Mouse (Mus musculus): Measurements from ENCODE around the gene Olfr71. TPM values are rescaled to one million over a fixed set of nuclear protein-coding genes. Genes with fewer than 3 reads are reported as not detected.

The Olfr71 gene
- polyA plus RNA-seq, 1 experiment from 2014 or later = not detected

GRCm38 (mm10) chr4:43732171-43732570 lies 22.1 kb upstream of the Olfr71 start:
- DNase-seq (ENCODE audit: low spot score) = no peak
- 24% methylated on average over 1 of the region's 1 CpGs for WGBS
- Histone ChIP-seq H3K9ac (ENCODE audit: low read length) (no peak overlapping the region), H3K27me3 (replicated peaks; ENCODE audit: control insufficient read depth, insufficient read depth, low read length) (no peaks in the 10 kb centered on the region), H3K4me2 (ENCODE audit: low read length) (no peak overlapping the region), H3K4me1 (ENCODE audit: control insufficient read depth, insufficient read depth, low read length) (no peaks in the 10 kb centered on the region), H3K27ac (ENCODE audit: low read depth, low read length) (no peak overlapping the region), H3K4me3 (ENCODE audit: low read depth, low read length) (no peak overlapping the region), H3K36me3 (ENCODE audit: control insufficient read depth, insufficient read depth, low read length) (no peaks in the 10 kb centered on the region), H3K9me3 (replicated peaks; ENCODE audit: control insufficient read depth, low read length) (no peaks in the 10 kb centered on the region)
- no peak for ATAC-seq

- Histone ChIP-seq H3K4me2 (ENCODE audit: low read length) (no peak overlapping the region), H3K9me3 (replicated peaks; ENCODE audit: control insufficient read depth, low read length) (no peaks in the 10 kb centered on the region), H3K27ac (ENCODE audit: low read depth, low read length) (no peak overlapping the region), H3K4me3 (ENCODE audit: low read depth, low read length) (no peak overlapping the region), H3K9ac (ENCODE audit: low read length) (no peak overlapping the region), H3K36me3 (ENCODE audit: control insufficient read depth, insufficient read depth, low read length) (no peaks in the 10 kb centered on the region), H3K4me1 (ENCODE audit: control insufficient read depth, insufficient read depth, low read length) (no peaks in the 10 kb centered on the region), H3K27me3 (replicated peaks; ENCODE audit: control insufficient read depth, insufficient read depth, low read length) (no peaks in the 10 kb centered on the region)
- no peak for ATAC-seq
- 77% methylated on average over 21 of the region's 21 CpGs for WGBS
- no peak for DNase-seq (ENCODE audit: low spot score)
Measured at GRCm38 (mm10) chr4:43730750-43731297, 20.8 kb upstream of the Olfr71 start.

GRCm38 (mm10) chr4:43729794-43730550 lies 19.9 kb upstream of the Olfr71 start, which contains the start of gene Spaar:
Gene Spaar, plus strand, starts transcription at chr4:43730034.
- DNase-seq (ENCODE audit: low spot score) = no peak
- H3K4me1 ChIP-seq (ENCODE audit: control insufficient read depth, insufficient read depth, low read length) = no peaks in the 10 kb centered on the region
- H3K4me3 ChIP-seq (ENCODE audit: low read depth, low read length) = no peak within 1 kb of the TSS
- no peak within 1 kb of the TSS for H3K4me2 ChIP-seq (ENCODE audit: low read length)
- H3K27ac ChIP-seq (ENCODE audit: low read depth, low read length) = no peak within 1 kb of the TSS
- no peak for ATAC-seq
- H3K36me3 ChIP-seq (ENCODE audit: control insufficient read depth, insufficient read depth, low read length) = no peaks in the 10 kb centered on the region
- no peaks in the 10 kb centered on the region for H3K27me3 ChIP-seq (replicated peaks; ENCODE audit: control insufficient read depth, insufficient read depth, low read length)
- WGBS = 79% methylated on average over 14 of the region's 14 CpGs
- H3K9ac ChIP-seq (ENCODE audit: low read length) = no peak within 1 kb of the TSS
- no peaks in the 10 kb centered on the region for H3K9me3 ChIP-seq (replicated peaks; ENCODE audit: control insufficient read depth, low read length)

DNA sequence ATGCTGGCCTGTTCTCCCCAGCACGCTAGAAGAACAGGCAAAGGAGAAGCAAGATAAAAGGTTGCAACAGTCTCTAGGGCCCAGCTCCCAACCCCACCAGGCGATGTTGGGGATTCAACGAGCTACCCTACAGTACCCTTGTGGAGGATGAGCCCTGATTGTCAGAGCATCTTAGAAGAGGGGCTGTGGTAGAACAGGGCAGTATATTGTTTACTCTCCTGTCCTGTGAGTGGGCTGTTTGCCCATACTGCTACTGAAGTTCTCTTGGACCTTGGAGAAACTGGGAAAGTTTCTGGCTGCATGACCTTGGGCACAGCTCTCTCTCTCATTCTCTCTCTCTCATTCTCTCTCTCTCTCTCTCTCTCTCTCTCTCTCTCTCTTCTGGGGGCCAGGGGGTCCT lies 19.1 kb upstream of the Olfr71 start:
- ATAC-seq = no peak
- no peaks in the 10 kb centered on the region for H3K9me3 ChIP-seq (replicated peaks; ENCODE audit: control insufficient read depth, low read length)
- H3K4me1 ChIP-seq (ENCODE audit: control insufficient read depth, insufficient read depth, low read length) = no peaks in the 10 kb centered on the region
- no peak overlapping the region for H3K27ac ChIP-seq (ENCODE audit: low read depth, low read length)
- H3K4me3 ChIP-seq (ENCODE audit: low read depth, low read length) = no peak overlapping the region
- H3K4me2 ChIP-seq (ENCODE audit: low read length) = no peak overlapping the region
- WGBS = 87% methylated on average over 3 of the region's 3 CpGs
- H3K36me3 ChIP-seq (ENCODE audit: control insufficient read depth, insufficient read depth, low read length) = no peaks in the 10 kb centered on the region
- DNase-seq (ENCODE audit: low spot score) = no peak
- H3K27me3 ChIP-seq (replicated peaks; ENCODE audit: control insufficient read depth, insufficient read depth, low read length) = no peaks in the 10 kb centered on the region
- no peak overlapping the region for H3K9ac ChIP-seq (ENCODE audit: low read length)

DNA sequence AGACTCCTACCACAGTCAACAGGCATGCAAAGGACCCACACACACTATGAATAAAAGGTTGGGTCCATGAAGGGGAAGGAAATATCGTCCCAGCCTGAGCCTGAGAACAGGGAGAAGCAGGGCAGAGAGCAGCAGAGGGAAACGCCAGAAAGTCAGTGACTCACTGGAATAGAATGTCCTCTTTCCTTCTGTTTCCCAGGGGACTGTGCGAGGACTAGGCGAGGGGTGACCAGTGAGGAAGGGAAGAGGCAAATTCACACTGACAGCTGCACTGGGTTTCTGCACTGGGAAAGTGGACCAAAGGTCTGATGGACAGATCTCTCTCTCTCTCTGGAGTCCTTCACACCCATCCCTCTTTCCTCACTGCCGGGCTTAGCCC lies 18.5 kb upstream of the Olfr71 start:
- no peak overlapping the region for H3K4me2 ChIP-seq (ENCODE audit: low read length)
- WGBS = 75% methylated on average over 5 of the region's 5 CpGs
- no peaks in the 10 kb centered on the region for H3K36me3 ChIP-seq (ENCODE audit: control insufficient read depth, insufficient read depth, low read length)
- H3K9me3 ChIP-seq (replicated peaks; ENCODE audit: control insufficient read depth, low read length) = no peaks in the 10 kb centered on the region
- no peak overlapping the region for H3K4me3 ChIP-seq (ENCODE audit: low read depth, low read length)
- H3K27ac ChIP-seq (ENCODE audit: low read depth, low read length) = no peak overlapping the region
- H3K9ac ChIP-seq (ENCODE audit: low read length) = no peak overlapping the region
- no peaks in the 10 kb centered on the region for H3K4me1 ChIP-seq (ENCODE audit: control insufficient read depth, insufficient read depth, low read length)
- no peak for DNase-seq (ENCODE audit: low spot score)
- H3K27me3 ChIP-seq (replicated peaks; ENCODE audit: control insufficient read depth, insufficient read depth, low read length) = no peaks in the 10 kb centered on the region
- ATAC-seq = no peak

GRCm38 (mm10) chr4:43727718-43728575 lies 17.9 kb upstream of the Olfr71 start:
- H3K4me3 ChIP-seq (ENCODE audit: low read depth, low read length) = no peak overlapping the region
- H3K9ac ChIP-seq (ENCODE audit: low read length) = no peak overlapping the region
- no peaks in the 10 kb centered on the region for H3K4me1 ChIP-seq (ENCODE audit: control insufficient read depth, insufficient read depth, low read length)
- WGBS = 69% methylated on average over 7 of the region's 7 CpGs
- H3K27ac ChIP-seq (ENCODE audit: low read depth, low read length) = no peak overlapping the region
- ATAC-seq = no peak
- DNase-seq (ENCODE audit: low spot score) = no peak
- no peak overlapping the region for H3K4me2 ChIP-seq (ENCODE audit: low read length)
- H3K9me3 ChIP-seq (replicated peaks; ENCODE audit: control insufficient read depth, low read length) = no peaks in the 10 kb centered on the region
- no peaks in the 10 kb centered on the region for H3K36me3 ChIP-seq (ENCODE audit: control insufficient read depth, insufficient read depth, low read length)
- no peaks in the 10 kb centered on the region for H3K27me3 ChIP-seq (replicated peaks; ENCODE audit: control insufficient read depth, insufficient read depth, low read length)

GRCm38 (mm10) chr4:43726995-43727394 lies 16.9 kb upstream of the Olfr71 start, which contains the start of gene Hrct1:
Gene Hrct1, plus strand, starts transcription at chr4:43727188.
- Histone ChIP-seq H3K4me2 (ENCODE audit: low read length) (no peak within 1 kb of the TSS), H3K36me3 (ENCODE audit: control insufficient read depth, insufficient read depth, low read length) (no peaks in the 10 kb centered on the region), H3K27ac (ENCODE audit: low read depth, low read length) (no peak within 1 kb of the TSS), H3K4me1 (ENCODE audit: control insufficient read depth, insufficient read depth, low read length) (no peaks in the 10 kb centered on the region), H3K27me3 (replicated peaks; ENCODE audit: control insufficient read depth, insufficient read depth, low read length) (no peaks in the 10 kb centered on the region), H3K9me3 (replicated peaks; ENCODE audit: control insufficient read depth, low read length) (no peaks in the 10 kb centered on the region), H3K4me3 (ENCODE audit: low read depth, low read length) (no peak within 1 kb of the TSS), H3K9ac (ENCODE audit: low read length) (no peak within 1 kb of the TSS)
- ATAC-seq = no peak
- DNase-seq (ENCODE audit: low spot score) = no peak
- WGBS = 49% methylated on average over 3 of the region's 3 CpGs

DNA sequence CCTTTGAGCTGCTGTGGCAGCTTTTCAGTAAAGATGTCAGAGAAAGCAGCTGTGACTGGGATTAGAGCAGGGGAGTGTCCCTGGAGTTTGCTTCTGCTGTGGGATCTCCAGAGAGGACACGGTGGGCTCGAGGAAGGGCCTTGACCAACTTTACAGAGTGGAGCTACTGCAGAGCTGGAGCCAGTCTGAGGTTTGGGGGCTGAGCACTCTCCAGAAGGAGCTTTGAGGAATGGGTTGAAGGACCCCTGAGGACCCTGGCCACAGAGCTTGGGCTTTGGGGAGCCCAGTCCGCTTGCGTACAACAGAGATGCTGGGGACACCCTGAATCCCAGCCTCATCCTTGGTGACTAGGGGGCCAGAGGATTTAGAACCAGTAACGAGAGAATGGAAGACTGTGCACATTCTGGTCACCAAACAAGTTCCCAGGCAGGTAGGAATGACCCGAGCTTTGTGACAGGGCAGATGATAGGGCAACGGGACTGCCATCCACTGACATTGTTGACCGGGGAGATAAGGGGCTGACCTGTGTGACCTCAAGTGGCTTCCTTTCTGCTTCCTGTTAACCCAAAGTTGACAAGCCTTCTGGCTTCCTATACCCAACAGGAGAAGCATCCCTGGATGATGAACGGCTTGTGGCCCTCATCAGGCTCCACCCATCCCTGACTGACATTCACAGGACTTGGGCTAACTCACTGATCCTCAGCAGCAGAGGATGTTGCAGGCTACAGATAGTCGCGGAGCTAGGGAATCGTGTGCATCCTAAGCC lies 16.4 kb upstream of the Olfr71 start:
- no peak overlapping the region for H3K27ac ChIP-seq (ENCODE audit: low read depth, low read length)
- H3K27me3 ChIP-seq (replicated peaks; ENCODE audit: control insufficient read depth, insufficient read depth, low read length) = no peaks in the 10 kb centered on the region
- no peak for DNase-seq (ENCODE audit: low spot score)
- no peaks in the 10 kb centered on the region for H3K9me3 ChIP-seq (replicated peaks; ENCODE audit: control insufficient read depth, low read length)
- H3K9ac ChIP-seq (ENCODE audit: low read length) = no peak overlapping the region
- H3K36me3 ChIP-seq (ENCODE audit: control insufficient read depth, insufficient read depth, low read length) = no peaks in the 10 kb centered on the region
- H3K4me3 ChIP-seq (ENCODE audit: low read depth, low read length) = no peak overlapping the region
- H3K4me2 ChIP-seq (ENCODE audit: low read length) = no peak overlapping the region
- no peaks in the 10 kb centered on the region for H3K4me1 ChIP-seq (ENCODE audit: control insufficient read depth, insufficient read depth, low read length)
- 86% methylated on average over 12 of the region's 12 CpGs for WGBS
- no peak for ATAC-seq

Measured in forebrain, embryonic 14.5 days (tissue).